Mouse (Mus musculus): Measurements from ENCODE around the gene Esp6. TPM values are rescaled to one million over a fixed set of nuclear protein-coding genes. Genes with fewer than 3 reads are reported as not detected.
"Not testable (repeated sequence)": the region's sequence is repeated elsewhere in the genome, so short reads cannot be mapped to it uniquely, and the experiment has no call there.

The Esp6 gene
- not detected in 2 replicates for polyA plus RNA-seq (2015; fragmentation: Nextera tagmentation; extraction: Ambion mirVana)

DNA sequence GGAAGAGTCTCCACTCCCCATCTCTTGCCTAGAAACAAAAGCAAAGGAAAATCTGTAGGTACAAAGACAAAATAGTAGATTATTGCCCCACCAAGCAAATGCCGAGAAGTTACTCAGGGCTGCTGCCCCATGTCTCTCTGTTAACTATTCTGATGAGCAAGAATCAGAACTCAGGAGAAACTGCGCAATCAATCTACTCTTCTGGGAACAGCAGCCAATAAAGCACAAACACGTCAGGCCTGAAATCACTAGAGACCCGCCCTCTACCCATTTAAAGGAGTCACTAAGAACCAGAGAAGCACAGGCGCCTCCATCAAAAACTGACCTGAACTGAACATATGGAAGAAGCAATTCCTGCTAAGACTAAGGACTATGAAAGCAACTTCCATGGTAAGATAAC, at the start of gene Esp6:
Esp6 (plus strand) TSS at position 301 of the 400 bp plus-strand sequence.
- DNase-seq (ENCODE audit: low spot score), result no peak

DNA sequence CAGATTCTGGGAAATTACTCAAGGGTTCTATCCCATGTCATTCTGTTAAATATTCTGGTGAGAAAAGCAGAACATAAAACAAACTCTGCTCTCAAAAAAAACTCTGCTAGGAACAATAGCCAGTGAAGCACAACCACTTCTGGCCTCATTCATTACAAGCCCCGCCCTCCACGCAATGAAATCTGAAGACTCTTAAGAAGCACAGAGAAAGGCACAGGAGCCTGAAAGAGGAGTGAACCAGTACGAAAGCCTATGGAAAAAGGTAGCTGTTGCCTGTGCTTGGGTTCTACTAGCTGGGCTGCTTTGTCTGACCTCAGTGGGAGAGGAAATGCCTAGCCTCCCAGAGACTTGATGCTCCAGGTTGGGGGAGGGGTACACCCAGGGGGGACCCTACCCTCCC, 41.5 kb upstream of the Esp6 start, which contains the start of gene Esp8:
Esp8 (plus strand) TSS at position 205 of the 400 bp plus-strand sequence.
- no peak for DNase-seq (ENCODE audit: low spot score)

DNA sequence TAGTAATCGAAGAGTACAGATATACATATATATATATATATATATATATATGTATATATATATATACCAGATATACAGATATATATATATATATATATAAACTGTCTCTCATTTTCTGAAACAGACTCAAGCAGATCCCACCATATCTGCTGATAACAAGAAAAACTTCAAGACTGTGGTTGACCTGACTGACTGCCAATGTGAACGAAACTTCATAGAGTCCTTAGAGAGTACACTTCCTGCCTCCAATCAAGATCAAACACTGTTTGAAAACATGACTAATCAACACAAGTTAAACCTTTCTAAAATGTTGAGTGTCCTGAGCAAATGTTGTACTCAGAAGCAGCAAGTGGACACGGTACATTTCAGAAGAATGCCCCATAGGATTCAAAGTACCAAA, 31.5 kb upstream of the Esp6 start:
- no peak for DNase-seq (ENCODE audit: low spot score)

DNA sequence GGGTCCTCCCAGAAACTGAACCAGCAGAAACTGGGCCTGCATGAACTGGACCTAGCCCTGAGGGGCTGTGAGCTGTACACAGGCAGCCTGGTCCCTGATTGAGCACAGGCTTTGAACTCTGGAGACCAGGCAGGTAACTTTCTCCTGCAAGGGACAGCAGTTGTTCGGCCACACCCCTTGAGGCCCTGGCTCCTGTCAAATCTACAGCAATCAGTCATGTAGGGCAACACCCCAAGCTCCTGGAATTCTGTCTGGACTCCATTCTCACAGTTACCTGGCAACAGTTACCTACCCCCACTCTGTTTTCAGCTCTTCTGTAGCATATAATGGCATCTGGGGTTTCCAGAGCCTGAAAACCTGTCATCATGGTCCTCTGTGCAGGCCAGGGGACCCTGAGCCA, 30.2 kb upstream of the Esp6 start:
- DNase-seq (ENCODE audit: low spot score), result no peak

- not testable (repeated sequence) for DNase-seq (ENCODE audit: low spot score)
These were observed 14.3 kb upstream of the Esp6 start for GRCm38 (mm10) chr17:40547005-40547404.

DNA sequence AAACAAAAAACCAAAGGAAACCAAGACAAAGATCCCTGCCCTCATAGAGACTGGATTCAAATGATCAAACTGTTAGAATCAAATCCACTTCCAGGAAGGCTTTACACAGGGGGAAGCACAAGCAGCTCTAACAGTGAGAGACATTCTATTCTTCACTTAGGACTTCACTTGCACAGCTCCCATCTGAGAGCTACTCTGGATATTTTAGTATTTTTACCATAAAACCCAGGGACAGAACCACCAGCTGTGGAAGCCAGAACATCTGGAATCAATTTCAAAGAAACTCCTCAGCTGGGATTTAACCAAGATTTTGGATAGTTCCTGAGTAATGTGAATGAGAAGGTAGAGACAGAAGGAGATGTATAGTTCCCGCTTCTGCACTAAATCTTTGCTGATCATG, 7.8 kb upstream of the Esp6 start:
- no peak for DNase-seq (ENCODE audit: low spot score)

DNA sequence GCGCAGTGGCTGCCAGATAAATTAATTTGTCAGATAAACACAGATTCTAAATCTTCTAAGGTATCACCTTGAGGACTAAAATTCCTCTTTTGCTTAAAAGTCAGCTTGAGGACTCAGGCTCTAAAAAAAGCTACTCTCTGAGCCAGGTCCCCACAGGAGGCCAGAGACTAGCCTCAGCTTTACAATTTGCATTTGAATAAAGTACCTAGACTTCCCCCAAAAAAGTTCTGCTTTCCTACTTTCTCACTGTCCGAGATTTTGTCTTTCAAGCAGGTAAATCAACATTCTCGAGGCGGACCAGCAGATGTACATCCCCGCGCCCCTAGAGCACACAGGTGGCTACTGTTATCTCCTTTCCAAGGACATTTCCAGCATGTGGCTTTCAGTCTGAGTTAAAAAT, 22.6 kb downstream of the Esp6 start:
- not testable (repeated sequence) for DNase-seq (ENCODE audit: low spot score)

DNA sequence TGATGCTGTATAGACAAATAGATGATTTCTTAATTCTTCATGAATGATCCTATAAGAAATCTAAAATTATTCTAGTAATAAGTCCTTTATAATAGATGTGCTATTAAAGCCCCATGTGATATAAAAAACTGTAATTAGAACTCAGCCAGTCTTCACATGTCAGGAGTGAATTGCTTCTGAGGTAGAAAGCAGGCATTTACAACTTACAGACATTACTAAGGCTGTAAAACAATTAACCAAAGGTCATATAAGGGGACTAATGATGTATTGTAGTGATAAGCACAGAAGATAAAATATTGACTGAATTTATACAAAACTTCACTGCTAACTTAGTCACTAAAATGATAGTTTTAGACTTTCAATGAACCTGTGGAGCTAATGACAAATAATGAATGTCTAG, 30.0 kb downstream of the Esp6 start:
- DNase-seq (ENCODE audit: low spot score), result no peak

- no peak for DNase-seq (ENCODE audit: low spot score)
These were observed 37.0 kb downstream of the Esp6 start, which contains the start of gene Esp4 for GRCm38 (mm10) chr17:40598294-40598693. Gene Esp4, plus strand, starts transcription at chr17:40598594.

Other genes starting within 250 kb of the Esp6 start
- gene Crisp1, start 242.3 kb upstream of the Esp6 start, polyA plus RNA-seq (2015; fragmentation: Nextera tagmentation; extraction: Ambion mirVana), result 0.69 and 0.95 TPM in 2 replicates
- 0.39 and 0.44 TPM in 2 replicates for gene Esp8, start 41.5 kb upstream of the Esp6 start, polyA plus RNA-seq (2015; fragmentation: Nextera tagmentation; extraction: Ambion mirVana)
- gene Esp4, start 37.1 kb downstream of the Esp6 start, polyA plus RNA-seq (2015; fragmentation: Nextera tagmentation; extraction: Ambion mirVana), result not detected in 2 replicates
- not detected in 2 replicates for gene Esp3, start 70.6 kb downstream of the Esp6 start, polyA plus RNA-seq (2015; fragmentation: Nextera tagmentation; extraction: Ambion mirVana)
- not detected in 2 replicates for gene Esp1, start 165.6 kb downstream of the Esp6 start, polyA plus RNA-seq (2015; fragmentation: Nextera tagmentation; extraction: Ambion mirVana)
- not detected in 2 replicates for gene Crisp2, start 245.5 kb downstream of the Esp6 start, polyA plus RNA-seq (2015; fragmentation: Nextera tagmentation; extraction: Ambion mirVana)
- gene Rhag, start 249.6 kb downstream of the Esp6 start, polyA plus RNA-seq (2015; fragmentation: Nextera tagmentation; extraction: Ambion mirVana), result 0.09 and 0.13 TPM in 2 replicates